Mouse (Mus musculus) limb, embryonic 14.5 days (tissue): ENCODE data around the gene Ankef1. TPM values are rescaled to one million over a fixed set of nuclear protein-coding genes. Genes with fewer than 3 reads are reported as not detected.
A peak's percentile ranks its signal among the peaks of the same experiment; 100 is the strongest.

Experiments
- ATAC-seq: fragments of 200-750 bp; cut with Nextera tagmentation; 2 replicates; pipeline ENCODE4 v1.8.0; 2017; ENCODE audit warnings: low read depth, moderate number of reproducible peaks, moderate TSS enrichment; ENCODE audit not compliant: low FRiP score
- DNase-seq: peaks from one replicate; pipeline ENCODE4 v3.0.0-alpha.2; 2015; ENCODE audit warnings: low spot score
- H3K27ac ChIP-seq: fragments of 300-500 bp; sonication (generic); replicated peaks from 2 replicates; pipeline ENCODE4 v1.5.1; 2014; ENCODE audit warnings: low read depth, mild to moderate bottlenecking, low read length, moderate library complexity, mixed read lengths
- H3K27me3 ChIP-seq: fragments of 300-500 bp; sonication (generic); 2 replicates; pipeline ENCODE4 v1.6.1; 2014; ENCODE audit warnings: low read length, mixed read lengths; ENCODE audit not compliant: control insufficient read depth, insufficient read depth
- H3K36me3 ChIP-seq: fragments of 300-500 bp; sonication (generic); 2 replicates; pipeline ENCODE4 v1.6.1; 2014; ENCODE audit warnings: mild to moderate bottlenecking, low read length, moderate library complexity, mixed read lengths; ENCODE audit not compliant: control insufficient read depth, insufficient read depth
- H3K4me1 ChIP-seq: fragments of 300-500 bp; sonication (generic); 2 replicates; pipeline ENCODE4 v1.6.1; 2014; ENCODE audit warnings: antibody characterized with exemption, low read length, mixed read lengths; ENCODE audit not compliant: control insufficient read depth, insufficient read depth
- H3K4me2 ChIP-seq: fragments of 300-500 bp; sonication (generic); replicated peaks from 2 replicates; pipeline ENCODE4 v1.6.1; 2014; ENCODE audit warnings: low read depth, mild to moderate bottlenecking, low read length, moderate library complexity; ENCODE audit not compliant: severe bottlenecking
- H3K4me3 ChIP-seq: fragments of 300-500 bp; sonication (generic); replicated peaks from 2 replicates; pipeline ENCODE4 v1.5.1; 2014; ENCODE audit warnings: low read length
- H3K9ac ChIP-seq: fragments of 300-500 bp; sonication (generic); 2 replicates; pipeline ENCODE4 v1.6.1; 2014; ENCODE audit warnings: mild to moderate bottlenecking, low read depth, low read length, moderate library complexity; ENCODE audit not compliant: severe bottlenecking
- H3K9me3 ChIP-seq: fragments of 300-500 bp; sonication (generic); 2 replicates; pipeline ENCODE4 v1.6.1; 2016; ENCODE audit warnings: low read length; ENCODE audit not compliant: control insufficient read depth
- POLR2A ChIP-seq: fragments of 200-500 bp; IDR thresholded peaks from 2 replicates; pipeline ENCODE4 v1.8.0; 2012; ENCODE audit warnings: inconsistent platforms, mild to moderate bottlenecking, moderate library complexity, borderline replicate concordance; ENCODE audit not compliant: insufficient read depth, insufficient read length; ENCODE audit errors: extremely low read depth
- WGBS: fragments of 180-500 bp; shearing (Covaris S2); extraction: QIAGEN DNeasy Blood & Tissue Kit; methylation state at CpG from one replicate; pipeline ENCODE4 v1.1.7; 2014; 5-methylcytosine and 5-hydroxymethylcytosine counted together
- polyA plus RNA-seq, 2 experiments: library from polyadenylated mRNA; depleted of rRNA in 1 of 2; stranded (reverse) in 1 of 2; unstranded in 1 of 2; fragments of >200 nt; fragmentation: Nextera tagmentation in 1 of 2; extraction: Ambion mirVana in 1 of 2; gene quantifications; 2 replicates each; pipeline versions ENCODE4 v1.2.1 to v1.2.3; 2012 to 2014

Ankef1 gene
- polyA plus RNA-seq, 2 experiments, result 0.25 to 0.29 TPM

GRCm38 (mm10) chr2:136511756-136512155 lies 10.0 kb downstream of the Ankef1 start:
- DNase-seq, result no peak
- H3K27ac ChIP-seq, result no peak overlapping the region
- no peaks in the 10 kb centered on the region for H3K27me3 ChIP-seq
- 0 out of 2 replicates have a peak, but pooled peaks have one; percentile 28 for ATAC-seq
- H3K4me2 ChIP-seq, result no peak overlapping the region
- H3K9me3 ChIP-seq, result no peaks in the 10 kb centered on the region
- no peak for TF ChIP-seq POLR2A
- H3K4me3 ChIP-seq, result no peak overlapping the region
- H3K36me3 ChIP-seq, result no peaks in the 10 kb centered on the region
- no peak overlapping the region for H3K9ac ChIP-seq
- H3K4me1 ChIP-seq, result 0 out of 2 replicates have a peak, but pooled peaks cover 3% of the 10 kb centered on the region
- 70% methylated on average over 4 of the region's 4 CpGs for WGBS

GRCm38 (mm10) chr2:136512802-136513201 lies 11.1 kb downstream of the Ankef1 start:
- no peak for ATAC-seq
- no peaks in the 10 kb centered on the region for H3K36me3 ChIP-seq
- H3K4me2 ChIP-seq, result no peak overlapping the region
- TF ChIP-seq POLR2A, result no peak
- H3K9me3 ChIP-seq, result no peaks in the 10 kb centered on the region
- DNase-seq, result no peak
- H3K27ac ChIP-seq, result no peak overlapping the region
- no peak overlapping the region for H3K4me3 ChIP-seq
- H3K27me3 ChIP-seq, result no peaks in the 10 kb centered on the region
- no peak overlapping the region for H3K9ac ChIP-seq
- WGBS, result 85% methylated on average over 5 of the region's 5 CpGs
- H3K4me1 ChIP-seq, result 0 out of 2 replicates have a peak, but pooled peaks cover 3% of the 10 kb centered on the region

GRCm38 (mm10) chr2:136513806-136514205 lies 12.1 kb downstream of the Ankef1 start:
- H3K36me3 ChIP-seq, result no peaks in the 10 kb centered on the region
- 0 out of 2 replicates have a peak overlapping the region, but pooled peaks have one; percentile 39 for H3K27ac ChIP-seq
- H3K4me2 ChIP-seq, result no peak overlapping the region
- ATAC-seq, result 0 out of 2 replicates have a peak, but pooled peaks have one; percentile 17
- no peaks in the 10 kb centered on the region for H3K27me3 ChIP-seq
- no peak for TF ChIP-seq POLR2A
- 0 out of 2 replicates have a peak, but pooled peaks cover 3% of the 10 kb centered on the region for H3K4me1 ChIP-seq
- DNase-seq, result peak; percentile 91
- H3K9ac ChIP-seq, result no peak overlapping the region
- 35% methylated on average over 3 of the region's 3 CpGs for WGBS
- no peak overlapping the region for H3K4me3 ChIP-seq
- H3K9me3 ChIP-seq, result no peaks in the 10 kb centered on the region

- Histone ChIP-seq H3K27ac (no peak overlapping the region), H3K4me2 (no peak overlapping the region), H3K27me3 (no peaks in the 10 kb centered on the region), H3K9ac (no peak overlapping the region), H3K36me3 (no peaks in the 10 kb centered on the region), H3K4me1 (0 out of 2 replicates have a peak, but pooled peaks cover 3% of the 10 kb centered on the region), H3K9me3 (no peaks in the 10 kb centered on the region), H3K4me3 (no peak overlapping the region)
- no peak for TF ChIP-seq POLR2A
- peak; percentile 47; the same call in 1 of the 2 replicates for ATAC-seq
- no peak for DNase-seq
- WGBS, result 65% methylated on average over 2 of the region's 2 CpGs
Observed at GRCm38 (mm10) chr2:136515501-136515900, 13.8 kb downstream of the Ankef1 start.

- 82% methylated on average over 7 of the region's 7 CpGs for WGBS
- no peak for TF ChIP-seq POLR2A
- no peak for ATAC-seq
- no peak overlapping the region for H3K9ac ChIP-seq
- no peaks in the 10 kb centered on the region for H3K4me1 ChIP-seq
- H3K36me3 ChIP-seq, result no peaks in the 10 kb centered on the region
- DNase-seq, result no peak
- H3K4me2 ChIP-seq, result no peak overlapping the region
- H3K27ac ChIP-seq, result no peak overlapping the region
- H3K4me3 ChIP-seq, result no peak overlapping the region
- H3K27me3 ChIP-seq, result no peaks in the 10 kb centered on the region
- H3K9me3 ChIP-seq, result no peaks in the 10 kb centered on the region
Observed at GRCm38 (mm10) chr2:136528937-136529336, 27.2 kb downstream of the Ankef1 start.
